Mouse (Mus musculus) ES-Bruce4 (cell line): ENCODE data around the gene Snai1. TPM values are rescaled to one million over a fixed set of nuclear protein-coding genes. Genes with fewer than 3 reads are reported as not detected.

Experiments
- H3K27ac ChIP-seq: 2 replicates; pipeline ENCODE4 v1.5.1; 2012; ENCODE audit warnings: low read length, inconsistent platforms; ENCODE audit not compliant: insufficient read depth
- H3K27me3 ChIP-seq: 2 replicates; pipeline ENCODE4 v1.6.1; 2012; ENCODE audit warnings: mild to moderate bottlenecking, low read length, inconsistent platforms; ENCODE audit not compliant: control insufficient read depth, poor library complexity, insufficient read depth, severe bottlenecking
- H3K36me3 ChIP-seq: 2 replicates; pipeline ENCODE4 v1.6.1; 2012; ENCODE audit warnings: inconsistent platforms, mild to moderate bottlenecking, low read length, moderate library complexity; ENCODE audit not compliant: control insufficient read depth, poor library complexity, insufficient read depth, severe bottlenecking
- H3K4me1 ChIP-seq: one replicate; pipeline ENCODE4 v1.8.1; 2011; ENCODE audit warnings: low read length; ENCODE audit not compliant: control insufficient read depth, insufficient read depth
- H3K4me3 ChIP-seq: 2 replicates; pipeline ENCODE4 v1.5.1; 2011; ENCODE audit warnings: low read depth, mild to moderate bottlenecking, low read length
- H3K9ac ChIP-seq: 2 replicates; pipeline ENCODE4 v1.6.1; 2012; ENCODE audit warnings: low read depth, mild to moderate bottlenecking, inconsistent platforms; ENCODE audit not compliant: poor library complexity, severe bottlenecking
- H3K9me3 ChIP-seq: replicated peaks from 2 replicates; pipeline ENCODE4 v1.6.1; 2012; ENCODE audit warnings: mild to moderate bottlenecking, low read length, inconsistent platforms; ENCODE audit not compliant: control insufficient read depth, poor library complexity, insufficient read depth, severe bottlenecking
- CTCF ChIP-seq: IDR thresholded peaks from one replicate; pipeline ENCODE4 v1.8.1; 2011; ENCODE audit warnings: low read depth, low read length
- EP300 ChIP-seq: IDR thresholded peaks from 2 replicates; pipeline ENCODE4 v1.6.1; 2011; ENCODE audit warnings: low read depth, low read length; ENCODE audit not compliant: insufficient read depth
- POLR2A ChIP-seq: IDR thresholded peaks from one replicate; pipeline ENCODE4 v1.8.1; 2011; ENCODE audit warnings: low read length; ENCODE audit not compliant: insufficient read depth
- polyA plus RNA-seq: library from polyadenylated mRNA; stranded (reverse); fragments of >200 nt; gene quantifications from 2 replicates; pipeline ENCODE4 v1.2.4, GENCODE M21; 2011; ENCODE audit warnings: low read depth; ENCODE audit not compliant: missing spikeins, insufficient read depth, insufficient read length

The Snai1 gene
- polyA plus RNA-seq, 1 experiment = 5.9 TPM

GRCm38 (mm10) chr2:167588774-167589577, 51.0 kb downstream of the Snai1 start:
- Histone ChIP-seq H3K27me3 (no peaks in the 10 kb centered on the region), H3K4me1 (peaks cover 5% of the 10 kb centered on the region)

More at GRCm38 (mm10) chr2:167588774-167589577, 51.0 kb downstream of the Snai1 start:
- peak overlapping the region; percentile 51 for H3K4me3 ChIP-seq
- no peak overlapping the region for H3K27ac ChIP-seq
- peak overlapping the region; percentile 1; the same call in 1 of the 2 replicates for H3K9ac ChIP-seq
- H3K36me3 ChIP-seq = no peaks in the 10 kb centered on the region
- TF ChIP-seq EP300 (no peak), POLR2A (no peak), CTCF (no peak)
- no peaks in the 10 kb centered on the region for H3K9me3 ChIP-seq

Other genes with a start within 250 kb of the Snai1 start
- gene B4galt5, start 189.0 kb upstream of the Snai1 start, polyA plus RNA-seq = 23.9 and 30.5 TPM in 2 replicates
- 44.8 and 49.1 TPM in 2 replicates for gene Slc9a8, start 116.5 kb upstream of the Snai1 start, polyA plus RNA-seq
- 87.5 and 97.0 TPM in 2 replicates for gene Rnf114, start 45.5 kb upstream of the Snai1 start, polyA plus RNA-seq
- gene Spata2, start 45.3 kb upstream of the Snai1 start, polyA plus RNA-seq = 13.6 and 18.9 TPM in 2 replicates
- gene Ube2v1, start 93.9 kb downstream of the Snai1 start, polyA plus RNA-seq = 189 and 193 TPM in 2 replicates
- 3.2 and 7.0 TPM in 2 replicates for gene Gm20431, start 123.3 kb downstream of the Snai1 start, polyA plus RNA-seq
- 9.2 and 10.4 TPM in 2 replicates for gene Cebpb, start 150.7 kb downstream of the Snai1 start, polyA plus RNA-seq
- gene Tmem189, start 151.6 kb downstream of the Snai1 start, polyA plus RNA-seq = 41.9 and 45.6 TPM in 2 replicates